Mouse (Mus musculus) bone marrow macrophage, adult 2 months (primary cell): Measurements from ENCODE around the gene Igf1r. TPM values are rescaled to one million over a fixed set of nuclear protein-coding genes. Genes with fewer than 3 reads are reported as not detected.

Experiments used
- H3K27ac ChIP-seq: 2 replicates; pipeline ENCODE4 v1.5.1; 2012; ENCODE audit warnings: low read depth, low read length; ENCODE audit not compliant: insufficient read depth
- H3K4me1 ChIP-seq: 2 replicates; pipeline ENCODE4 v1.6.1; 2012; ENCODE audit warnings: low read length; ENCODE audit not compliant: control insufficient read depth, insufficient read depth
- H3K4me3 ChIP-seq: 2 replicates; pipeline ENCODE4 v1.5.1; 2012; ENCODE audit warnings: mild to moderate bottlenecking, low read length, moderate library complexity; ENCODE audit not compliant: insufficient read depth
- CTCF ChIP-seq: IDR thresholded peaks from 2 replicates; pipeline ENCODE4 v1.5.1; 2012; ENCODE audit warnings: low read depth, mild to moderate bottlenecking, low read length, moderate library complexity
- POLR2A ChIP-seq: IDR thresholded peaks from 2 replicates; pipeline ENCODE4 v1.6.1; 2012; ENCODE audit warnings: mild to moderate bottlenecking, low read depth, low read length, borderline replicate concordance
- polyA plus RNA-seq: library from polyadenylated mRNA; stranded (reverse); fragments of >200 nt; gene quantifications from 2 replicates; pipeline ENCODE4 v1.2.4, GENCODE M21; 2012; ENCODE audit not compliant: missing spikeins, insufficient read depth, insufficient read length

Igf1r gene
- polyA plus RNA-seq, 1 experiment, result 6.0 TPM

DNA sequence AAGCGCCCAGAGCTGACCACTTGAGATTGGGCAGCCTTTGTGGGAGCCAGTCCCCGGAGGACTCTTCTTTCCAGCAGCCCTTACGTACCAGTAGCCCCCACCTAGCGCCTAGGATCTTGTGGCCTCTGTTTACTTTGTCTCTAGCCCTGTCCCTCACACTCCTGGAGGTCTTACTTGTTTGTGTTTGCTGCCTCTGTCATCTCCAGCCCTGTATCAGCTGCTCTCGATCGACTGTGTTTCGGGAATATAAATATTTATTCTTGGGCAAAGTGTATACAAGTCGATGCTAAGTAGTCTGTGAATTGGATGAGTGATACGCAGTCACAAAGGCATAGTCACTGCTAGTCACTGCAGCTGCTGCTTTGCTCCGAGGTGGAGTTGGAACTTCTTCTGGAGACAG, 147.8 kb downstream of the Igf1r start:
- peaks cover 15% of the 10 kb centered on the region for H3K4me1 ChIP-seq
- TF ChIP-seq POLR2A, result no peak
- TF ChIP-seq CTCF, result no peak
- H3K27ac ChIP-seq, result no peak overlapping the region
- no peak overlapping the region for H3K4me3 ChIP-seq

DNA sequence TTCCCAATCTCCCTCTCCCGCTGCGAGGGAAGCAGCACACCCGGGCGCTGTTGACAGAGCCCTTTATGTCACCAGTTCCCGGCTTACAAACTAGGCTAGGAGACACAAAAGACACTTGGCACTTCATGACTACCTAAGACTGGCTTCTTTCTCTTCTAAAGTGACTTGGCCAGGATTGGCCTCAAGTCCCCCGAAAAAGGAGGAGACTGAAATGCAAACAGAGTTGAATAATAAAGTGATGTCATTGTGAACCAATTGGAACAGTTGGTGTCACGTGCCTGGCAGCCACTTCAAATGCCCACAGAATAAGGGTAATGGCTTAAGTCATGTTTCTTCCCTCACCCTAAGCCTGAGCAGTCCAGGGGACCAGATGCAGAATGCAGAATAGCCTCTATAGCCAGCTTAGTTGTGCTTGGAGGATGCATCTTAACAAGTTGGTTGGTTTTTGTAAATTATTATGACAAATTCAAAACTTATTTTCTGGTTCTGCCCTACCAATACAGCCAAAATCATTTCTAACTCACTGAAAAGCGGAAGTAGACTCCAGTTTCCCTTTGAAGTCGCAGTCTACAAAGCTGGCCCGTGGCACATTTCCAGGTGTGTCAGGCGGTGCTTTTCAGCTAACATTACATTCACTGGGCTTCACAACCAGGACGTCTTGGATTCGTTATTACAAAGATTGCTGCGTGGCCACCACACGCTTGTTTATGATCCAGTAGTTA, 150.0 kb downstream of the Igf1r start:
- TF ChIP-seq CTCF (no peak), POLR2A (no peak)
- H3K27ac ChIP-seq, result peak overlapping the region; percentile 1; the same call in 1 of the 2 replicates
- H3K4me3 ChIP-seq, result peak overlapping the region; percentile 18
- peaks cover 15% of the 10 kb centered on the region for H3K4me1 ChIP-seq

DNA sequence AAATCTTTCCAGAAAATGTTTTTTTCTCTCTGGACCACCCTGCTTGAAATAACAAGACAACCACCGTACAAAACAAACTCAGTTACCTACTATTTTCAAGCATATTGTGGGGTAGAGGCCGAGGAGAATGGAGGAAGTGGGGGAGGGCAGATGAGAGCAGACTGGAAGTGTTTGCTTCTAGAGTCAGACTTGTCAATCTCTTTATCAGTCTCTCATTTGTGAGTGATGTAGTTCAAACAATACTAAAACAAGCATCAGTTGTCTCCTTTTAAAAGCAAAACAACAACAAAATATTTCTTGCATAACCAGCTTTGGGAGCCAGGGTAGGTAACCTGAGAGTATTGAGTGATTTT, 150.5 kb downstream of the Igf1r start:
- H3K27ac ChIP-seq, result peak overlapping the region; percentile 1; the same call in 1 of the 2 replicates
- peak overlapping the region; percentile 18 for H3K4me3 ChIP-seq
- no peak for TF ChIP-seq POLR2A
- no peak for TF ChIP-seq CTCF
- peaks cover 15% of the 10 kb centered on the region for H3K4me1 ChIP-seq

DNA sequence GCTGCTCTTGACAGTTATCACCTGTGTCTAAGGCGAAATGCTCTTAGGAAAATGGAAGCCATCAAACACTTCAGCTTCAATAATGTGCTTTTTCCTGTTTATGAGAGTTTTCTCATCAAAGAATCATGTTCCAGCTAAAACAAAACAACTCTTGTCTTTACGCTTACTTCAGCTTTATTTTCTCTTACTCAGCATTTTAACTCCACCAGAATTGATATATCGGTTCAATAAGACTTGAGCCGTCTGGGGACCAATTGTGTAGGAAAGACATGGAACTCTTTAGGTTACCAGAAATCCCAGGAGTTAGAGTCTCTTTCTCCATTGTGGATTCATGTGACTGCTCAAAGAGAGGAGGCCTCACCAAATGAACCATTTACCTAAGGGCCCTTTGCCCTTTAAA, 158.9 kb downstream of the Igf1r start:
- H3K4me3 ChIP-seq, result no peak overlapping the region
- no peak for TF ChIP-seq POLR2A
- no peak for TF ChIP-seq CTCF
- H3K27ac ChIP-seq, result no peak overlapping the region
- H3K4me1 ChIP-seq, result peaks cover 24% of the 10 kb centered on the region

DNA sequence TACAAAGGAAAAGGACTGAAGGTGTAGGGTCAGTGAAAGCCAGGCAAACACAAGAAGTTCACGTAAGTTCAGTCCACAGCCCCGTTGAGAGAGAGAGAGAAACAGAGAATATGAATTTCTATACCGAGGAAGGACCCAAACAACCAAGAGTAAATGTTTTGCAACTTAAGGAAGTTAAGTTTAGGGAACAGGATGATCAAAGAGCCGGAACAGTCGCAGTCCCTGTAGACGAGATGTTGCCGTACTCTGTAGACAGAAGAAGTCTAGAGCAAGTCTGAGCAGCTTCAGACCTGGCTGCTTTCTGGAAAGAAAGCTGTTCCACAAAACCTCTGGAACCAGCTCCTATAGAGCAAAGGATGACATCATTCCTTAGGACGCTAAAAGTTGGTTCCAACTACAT, 160.0 kb downstream of the Igf1r start:
- peaks cover 24% of the 10 kb centered on the region for H3K4me1 ChIP-seq
- no peak for TF ChIP-seq CTCF
- H3K4me3 ChIP-seq, result peak overlapping the region; percentile 17; the same call in 1 of the 2 replicates
- peak overlapping the region; percentile 29; the same call in 1 of the 2 replicates for H3K27ac ChIP-seq

DNA sequence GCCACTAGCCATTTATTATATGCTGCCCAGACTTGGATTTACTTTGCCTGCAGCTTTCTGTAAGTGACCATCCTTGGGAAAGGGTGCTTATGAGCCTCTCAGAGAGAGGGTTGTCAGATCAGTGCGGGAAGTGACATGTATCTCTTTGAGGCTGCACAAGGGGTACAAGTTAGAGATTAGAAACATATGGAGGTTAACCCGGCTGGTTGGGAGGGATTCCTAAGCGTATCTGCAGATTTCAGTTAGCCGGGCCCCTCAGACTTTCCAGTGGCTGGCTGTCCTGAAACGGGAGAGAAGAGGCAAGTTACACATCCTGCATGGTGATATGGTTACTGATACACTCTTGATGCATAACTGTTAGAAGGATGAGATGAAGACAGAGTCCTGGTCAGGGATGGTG, 161.7 kb downstream of the Igf1r start:
- Histone ChIP-seq H3K4me3 (no peak overlapping the region), H3K4me1 (peaks cover 20% of the 10 kb centered on the region), H3K27ac (no peak overlapping the region)
- TF ChIP-seq POLR2A (no peak), CTCF (no peak)

DNA sequence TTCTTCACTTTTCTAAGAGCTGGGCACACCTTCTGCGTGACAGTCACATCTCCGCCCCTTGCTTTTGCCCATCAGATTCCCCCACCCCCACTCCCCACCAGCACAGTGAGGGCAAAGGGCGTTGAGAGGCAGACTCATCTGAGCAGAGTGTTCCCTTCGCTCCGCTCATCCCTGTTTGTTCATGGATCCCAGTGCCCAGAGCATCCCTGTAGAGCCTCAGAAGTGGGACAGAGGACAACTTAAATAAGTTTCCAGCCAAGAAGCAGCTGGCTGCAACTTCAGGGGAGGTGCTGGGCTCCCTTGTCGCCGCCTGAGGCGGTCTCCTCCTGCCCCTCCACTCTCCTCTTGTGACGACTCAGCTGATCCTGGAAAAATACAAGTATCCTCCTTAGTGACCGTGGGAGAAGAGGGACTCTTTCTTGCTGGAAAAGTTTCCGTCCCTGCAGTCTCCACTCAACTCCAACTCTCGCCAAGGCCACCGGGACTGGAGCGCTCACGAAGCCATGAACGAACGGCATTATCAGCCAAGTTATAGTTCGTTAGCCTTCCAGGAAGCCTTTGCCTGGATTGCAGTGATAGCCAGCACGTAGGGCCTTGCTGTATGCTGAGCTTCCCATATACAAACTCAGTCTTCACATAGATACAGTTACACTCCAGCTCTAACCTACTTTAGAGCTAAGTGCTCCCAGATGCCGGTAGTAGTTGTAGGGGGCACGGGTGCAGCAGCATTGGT, 162.5 kb downstream of the Igf1r start:
- peaks cover 16% of the 10 kb centered on the region for H3K4me1 ChIP-seq
- H3K4me3 ChIP-seq, result no peak overlapping the region
- no peak overlapping the region for H3K27ac ChIP-seq

DNA sequence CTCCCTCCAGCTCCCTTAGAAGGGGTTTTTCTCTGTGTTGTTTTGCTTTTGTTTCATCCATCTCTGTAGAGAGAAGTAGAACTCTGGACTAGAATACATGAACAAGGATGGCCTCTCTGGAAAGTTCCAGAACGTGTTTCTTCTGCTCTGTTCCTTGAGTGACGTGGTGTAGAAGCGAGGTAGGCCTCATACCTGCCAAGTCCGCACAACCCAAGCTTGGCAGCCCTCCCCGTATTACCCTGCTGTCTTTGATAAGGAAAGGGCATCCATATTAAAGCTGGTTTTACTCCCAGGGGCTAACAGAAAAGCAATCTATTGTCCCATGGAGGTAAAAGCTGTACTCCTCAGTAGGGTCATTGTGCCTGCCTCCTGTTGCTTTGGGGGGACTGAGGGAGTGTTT, 164.9 kb downstream of the Igf1r start:
- H3K4me1 ChIP-seq, result peaks cover 17% of the 10 kb centered on the region
- no peak overlapping the region for H3K4me3 ChIP-seq
- no peak overlapping the region for H3K27ac ChIP-seq
- TF ChIP-seq CTCF (no peak), POLR2A (no peak)

More for the DNA sequence above, 162.5 kb downstream of the Igf1r start:
- TF ChIP-seq POLR2A, result no peak
- no peak for TF ChIP-seq CTCF

DNA sequence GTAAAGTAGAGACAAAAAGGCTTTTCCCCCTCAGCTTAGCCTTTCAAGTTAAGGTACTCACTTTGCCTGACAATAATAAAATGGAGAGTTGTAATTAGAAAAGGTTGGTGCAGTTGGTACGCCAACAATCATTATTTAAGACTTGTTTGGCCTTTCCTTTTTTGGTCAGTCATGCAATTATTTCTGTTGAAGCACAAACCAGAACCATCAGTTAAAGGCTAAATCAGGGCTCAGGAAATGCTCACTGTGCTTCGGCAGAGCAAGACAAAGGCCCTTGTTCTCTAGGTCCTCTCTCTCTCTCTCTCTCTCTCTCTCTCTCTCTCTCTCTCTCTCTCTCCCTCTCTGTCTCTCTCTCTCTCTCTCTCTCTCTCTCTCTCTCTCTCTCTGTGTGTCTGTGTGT, 165.4 kb downstream of the Igf1r start:
- no peak for TF ChIP-seq POLR2A
- no peak overlapping the region for H3K27ac ChIP-seq
- H3K4me3 ChIP-seq, result no peak overlapping the region
- peaks cover 16% of the 10 kb centered on the region for H3K4me1 ChIP-seq

DNA sequence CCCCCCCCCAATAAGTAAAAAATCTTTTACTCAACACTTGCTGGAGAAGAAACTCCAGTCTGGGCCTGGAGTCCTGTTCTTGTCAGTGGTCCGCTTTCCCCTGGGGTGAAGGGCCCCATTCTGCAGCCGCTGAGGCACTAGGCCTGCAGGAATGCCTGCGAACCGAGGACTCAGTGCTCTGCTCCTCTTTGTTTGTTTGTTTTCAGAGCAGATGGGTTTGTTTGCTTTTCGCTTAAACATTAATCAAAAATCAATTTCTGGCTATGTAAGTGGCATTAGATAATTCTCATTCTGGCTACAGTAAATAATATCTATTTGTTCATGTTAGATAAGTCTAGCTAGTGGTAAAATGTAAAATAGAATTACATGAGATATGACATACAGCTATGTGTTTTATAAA, 167.0 kb downstream of the Igf1r start:
- Histone ChIP-seq H3K4me3 (no peak overlapping the region), H3K27ac (no peak overlapping the region), H3K4me1 (peaks cover 10% of the 10 kb centered on the region)
- TF ChIP-seq CTCF (no peak), POLR2A (no peak)
